Mouse (Mus musculus): ENCODE data around the gene Olfr485. TPM values are rescaled to one million over a fixed set of nuclear protein-coding genes. Genes with fewer than 3 reads are reported as not detected.
"Not testable (repeated sequence)": the region's sequence is repeated elsewhere in the genome, so short reads cannot be mapped to it uniquely, and the experiment has no call there.

Gene Olfr485
- not detected in 2 replicates for polyA plus RNA-seq (2015; fragmentation: Nextera tagmentation; extraction: Ambion mirVana)

- H3K27ac ChIP-seq (ENCODE audit: low read length): no peak within 1 kb of the TSS
- ATAC-seq (replicated peaks; ENCODE audit: extremely low read depth, insufficient read depth, low FRiP score): no peak
Observed at GRCm38 (mm10) chr7:108159771-108160170, at the start of gene Olfr485. TSS of gene Olfr485 (minus strand) at chr7:108159871.

GRCm38 (mm10) chr7:108196938-108197337, 37.3 kb upstream of the Olfr485 start:
- Histone ChIP-seq H3K9me3 (replicated peaks; ENCODE audit: control insufficient read depth, low read length) (no peaks in the 10 kb centered on the region; the same call in 1 of the 2 replicates), H3K4me2 (ENCODE audit: low read depth, low read length) (no peak overlapping the region), H3K4me1 (ENCODE audit: control insufficient read depth, insufficient read depth, low read length) (no peaks in the 10 kb centered on the region), H3K4me3 (ENCODE audit: low read length) (no peak overlapping the region), H3K27ac (ENCODE audit: low read length) (no peak overlapping the region), H3K27me3 (ENCODE audit: control insufficient read depth, insufficient read depth, low read length) (no peaks in the 10 kb centered on the region), H3K36me3 (ENCODE audit: control insufficient read depth, insufficient read depth) (no peaks in the 10 kb centered on the region), H3K9ac (ENCODE audit: low read length) (no peak overlapping the region)
- WGBS: 70% methylated on average over 6 of the region's 6 CpGs
- ATAC-seq (replicated peaks; ENCODE audit: extremely low read depth, insufficient read depth, low FRiP score): no peak

More at GRCm38 (mm10) chr7:108159771-108160170, at the start of gene Olfr485:
- Histone ChIP-seq H3K4me2 (ENCODE audit: low read depth, low read length) (no peak within 1 kb of the TSS), H3K27me3 (ENCODE audit: control insufficient read depth, insufficient read depth, low read length) (no peaks in the 10 kb centered on the region), H3K36me3 (ENCODE audit: control insufficient read depth, insufficient read depth) (no peaks in the 10 kb centered on the region), H3K9me3 (replicated peaks; ENCODE audit: control insufficient read depth, low read length) (no peaks in the 10 kb centered on the region), H3K4me3 (ENCODE audit: low read length) (no peak within 1 kb of the TSS), H3K9ac (ENCODE audit: low read length) (no peak within 1 kb of the TSS), H3K4me1 (ENCODE audit: control insufficient read depth, insufficient read depth, low read length) (no peaks in the 10 kb centered on the region)

- not testable (repeated sequence) for H3K4me2 ChIP-seq (ENCODE audit: low read depth, low read length)
- 61% methylated on average over 3 of the region's 3 CpGs for WGBS
Observed at GRCm38 (mm10) chr7:108196337-108196736, 36.7 kb upstream of the Olfr485 start.

GRCm38 (mm10) chr7:108192714-108193113, 33.0 kb upstream of the Olfr485 start:
- not testable (repeated sequence) for H3K4me2 ChIP-seq (ENCODE audit: low read depth, low read length); H3K9ac ChIP-seq (ENCODE audit: low read length); H3K27me3 ChIP-seq (ENCODE audit: control insufficient read depth, insufficient read depth, low read length); H3K9me3 ChIP-seq (replicated peaks; ENCODE audit: control insufficient read depth, low read length); H3K27ac ChIP-seq (ENCODE audit: low read length); H3K4me1 ChIP-seq (ENCODE audit: control insufficient read depth, insufficient read depth, low read length); ATAC-seq (replicated peaks; ENCODE audit: extremely low read depth, insufficient read depth, low FRiP score); H3K4me3 ChIP-seq (ENCODE audit: low read length); H3K36me3 ChIP-seq (ENCODE audit: control insufficient read depth, insufficient read depth)
- 62% methylated on average over 1 of the region's 1 CpGs for WGBS

More at GRCm38 (mm10) chr7:108196337-108196736, 36.7 kb upstream of the Olfr485 start:
- not testable (repeated sequence) for H3K9ac ChIP-seq (ENCODE audit: low read length); H3K27ac ChIP-seq (ENCODE audit: low read length); ATAC-seq (replicated peaks; ENCODE audit: extremely low read depth, insufficient read depth, low FRiP score); H3K36me3 ChIP-seq (ENCODE audit: control insufficient read depth, insufficient read depth); H3K4me1 ChIP-seq (ENCODE audit: control insufficient read depth, insufficient read depth, low read length); H3K9me3 ChIP-seq (replicated peaks; ENCODE audit: control insufficient read depth, low read length); H3K4me3 ChIP-seq (ENCODE audit: low read length); H3K27me3 ChIP-seq (ENCODE audit: control insufficient read depth, insufficient read depth, low read length)

GRCm38 (mm10) chr7:108191196-108191595, 31.5 kb upstream of the Olfr485 start:
- not testable (repeated sequence) for H3K4me2 ChIP-seq (ENCODE audit: low read depth, low read length); H3K9ac ChIP-seq (ENCODE audit: low read length); H3K27me3 ChIP-seq (ENCODE audit: control insufficient read depth, insufficient read depth, low read length); ATAC-seq (replicated peaks; ENCODE audit: extremely low read depth, insufficient read depth, low FRiP score); H3K36me3 ChIP-seq (ENCODE audit: control insufficient read depth, insufficient read depth); H3K27ac ChIP-seq (ENCODE audit: low read length); H3K4me3 ChIP-seq (ENCODE audit: low read length); H3K9me3 ChIP-seq (replicated peaks; ENCODE audit: control insufficient read depth, low read length); H3K4me1 ChIP-seq (ENCODE audit: control insufficient read depth, insufficient read depth, low read length)
- 68% methylated on average over 2 of the region's 2 CpGs for WGBS

- not testable (repeated sequence) for H3K36me3 ChIP-seq (ENCODE audit: control insufficient read depth, insufficient read depth); H3K9me3 ChIP-seq (replicated peaks; ENCODE audit: control insufficient read depth, low read length); H3K4me2 ChIP-seq (ENCODE audit: low read depth, low read length); H3K27me3 ChIP-seq (ENCODE audit: control insufficient read depth, insufficient read depth, low read length); H3K4me1 ChIP-seq (ENCODE audit: control insufficient read depth, insufficient read depth, low read length); H3K9ac ChIP-seq (ENCODE audit: low read length); H3K27ac ChIP-seq (ENCODE audit: low read length); H3K4me3 ChIP-seq (ENCODE audit: low read length); ATAC-seq (replicated peaks; ENCODE audit: extremely low read depth, insufficient read depth, low FRiP score)
- 89% methylated on average over 2 of the region's 2 CpGs for WGBS
Observed at GRCm38 (mm10) chr7:108185237-108185636, 25.6 kb upstream of the Olfr485 start.

DNA sequence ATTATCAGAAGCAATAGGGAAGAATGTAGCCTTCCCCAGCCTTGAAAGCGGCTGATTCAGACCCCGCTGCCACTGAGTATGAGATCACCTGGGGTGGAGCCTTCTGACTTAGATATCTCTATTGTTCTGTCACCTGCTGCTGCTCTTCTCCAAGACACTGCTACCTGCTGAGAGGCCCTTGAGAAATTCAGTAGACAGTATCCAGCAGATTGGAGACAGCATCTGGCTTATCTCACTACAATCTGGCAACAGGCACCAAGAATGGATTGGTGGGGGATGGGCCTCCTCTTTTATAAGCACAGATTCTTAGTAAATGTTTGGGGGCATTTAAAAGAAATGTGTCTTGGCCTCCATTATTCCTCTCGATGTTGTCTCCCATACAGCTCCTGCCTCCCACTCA, 24.7 kb upstream of the Olfr485 start:
- H3K36me3 ChIP-seq (ENCODE audit: control insufficient read depth, insufficient read depth); H3K4me2 ChIP-seq (ENCODE audit: low read depth, low read length); H3K9me3 ChIP-seq (replicated peaks; ENCODE audit: control insufficient read depth, low read length); H3K27ac ChIP-seq (ENCODE audit: low read length); H3K4me3 ChIP-seq (ENCODE audit: low read length); ATAC-seq (replicated peaks; ENCODE audit: extremely low read depth, insufficient read depth, low FRiP score); H3K9ac ChIP-seq (ENCODE audit: low read length); H3K27me3 ChIP-seq (ENCODE audit: control insufficient read depth, insufficient read depth, low read length); H3K4me1 ChIP-seq (ENCODE audit: control insufficient read depth, insufficient read depth, low read length): not testable (repeated sequence)
- WGBS: 63% methylated on average over 3 of the region's 3 CpGs

- not testable (repeated sequence) for H3K9ac ChIP-seq (ENCODE audit: low read length); H3K36me3 ChIP-seq (ENCODE audit: control insufficient read depth, insufficient read depth); H3K4me1 ChIP-seq (ENCODE audit: control insufficient read depth, insufficient read depth, low read length); H3K4me3 ChIP-seq (ENCODE audit: low read length); H3K27me3 ChIP-seq (ENCODE audit: control insufficient read depth, insufficient read depth, low read length); H3K27ac ChIP-seq (ENCODE audit: low read length); H3K9me3 ChIP-seq (replicated peaks; ENCODE audit: control insufficient read depth, low read length); ATAC-seq (replicated peaks; ENCODE audit: extremely low read depth, insufficient read depth, low FRiP score); H3K4me2 ChIP-seq (ENCODE audit: low read depth, low read length)
- 74% methylated on average over 1 of the region's 1 CpGs for WGBS
Observed at GRCm38 (mm10) chr7:108172642-108173041, 13.0 kb upstream of the Olfr485 start, which contains the start of gene Olfr486. TSS of gene Olfr486 (minus strand) at chr7:108172742.

- no peak for ATAC-seq (replicated peaks; ENCODE audit: extremely low read depth, insufficient read depth, low FRiP score)
- no peak within 1 kb of the TSS for H3K27ac ChIP-seq (ENCODE audit: low read length)
- no peaks in the 10 kb centered on the region for H3K36me3 ChIP-seq (ENCODE audit: control insufficient read depth, insufficient read depth)
- no peak within 1 kb of the TSS for H3K4me3 ChIP-seq (ENCODE audit: low read length)
- no peaks in the 10 kb centered on the region; the same call in 1 of the 2 replicates for H3K9me3 ChIP-seq (replicated peaks; ENCODE audit: control insufficient read depth, low read length)
- H3K27me3 ChIP-seq (ENCODE audit: control insufficient read depth, insufficient read depth, low read length): no peaks in the 10 kb centered on the region
- no peak within 1 kb of the TSS for H3K9ac ChIP-seq (ENCODE audit: low read length)
- no peak within 1 kb of the TSS for H3K4me2 ChIP-seq (ENCODE audit: low read depth, low read length)
- H3K4me1 ChIP-seq (ENCODE audit: control insufficient read depth, insufficient read depth, low read length): no peaks in the 10 kb centered on the region
Observed at GRCm38 (mm10) chr7:108127349-108127748, 32.3 kb downstream of the Olfr485 start, which contains the start of gene Olfr484. TSS of gene Olfr484 (minus strand) at chr7:108127449.

All from heart, embryonic 16.5 days (tissue).